15 mouse cellular contexts compared by ENCODE assay signal in genomic region chr2:105128564-105128963, GRCm38 (mm10). TPM values are rescaled to one million over a fixed set of nuclear protein-coding genes. Genes with fewer than 3 reads are reported as not detected.
DNase-seq lines count a peak whose midpoint lies in the region; ATAC-seq and TF ChIP-seq lines count a peak whose summit lies in the region.
"Had no signal": no experiment of that assay in that cellular context is flagged by ENCODE, and none has a peak within 500 bp of the region (broad histone marks: within the 10 kb centered on the region; RNA-seq: fewer than 3 reads in every experiment).

No protein-coding gene starts in this region.

- H3K36me3 ChIP-seq in heart, embryonic 13.5 days: no peaks in the 10 kb centered on the region
- no peaks in the 10 kb centered on the region for H3K36me3 ChIP-seq in lung, postnatal 0 days (ENCODE audit: insufficient read depth, low read length)
- no peaks in the 10 kb centered on the region for H3K36me3 ChIP-seq in intestine, embryonic 16.5 days (ENCODE audit: control insufficient read depth, insufficient read depth, low read length)
- H3K36me3 ChIP-seq in stomach, embryonic 14.5 days (ENCODE audit: control insufficient read depth, insufficient read depth, low read length): no peaks in the 10 kb centered on the region
- H3K36me3 ChIP-seq: hindbrain, embryonic 15.5 days had no signal

- peak overlapping the region; percentile 32; the same call in 1 of the 2 replicates for H3K27ac ChIP-seq in heart, embryonic 13.5 days (replicated peaks)
- no peak overlapping the region for H3K27ac ChIP-seq in lung, postnatal 0 days (ENCODE audit: low read length)
- H3K27ac ChIP-seq in intestine, embryonic 16.5 days (ENCODE audit: low read length): no peak overlapping the region
- peak overlapping the region; percentile 6; the same call in 1 of the 2 replicates for H3K27ac ChIP-seq in stomach, embryonic 14.5 days (ENCODE audit: low read length)
- H3K27ac ChIP-seq: hindbrain, embryonic 15.5 days had no signal

- intact Hi-C loops in heart, postnatal 10 days (cut with DNase I): loop anchor here (5.0 to 10.0 kb wide), 2 partner anchors 111 to 546 kb away; partner anchors contain the start of gene Eif3m

- 6% methylated on average over 12 of the region's 12 CpGs for WGBS in heart, embryonic 13.5 days
- WGBS in lung, postnatal 0 days: 8% methylated on average over 12 of the region's 12 CpGs
- WGBS in intestine, embryonic 16.5 days: 8% methylated on average over 12 of the region's 12 CpGs
- 10% methylated on average over 12 of the region's 12 CpGs for WGBS in stomach, embryonic 14.5 days

- peaks cover 99% of the 10 kb centered on the region for H3K27me3 ChIP-seq in heart, embryonic 13.5 days (replicated peaks)
- peaks cover 95% of the 10 kb centered on the region for H3K27me3 ChIP-seq in lung, postnatal 0 days (replicated peaks; ENCODE audit: insufficient read depth, low read length)
- peaks cover 93% of the 10 kb centered on the region for H3K27me3 ChIP-seq in intestine, embryonic 16.5 days (replicated peaks; ENCODE audit: control insufficient read depth, insufficient read depth, low read length)
- H3K27me3 ChIP-seq in stomach, embryonic 14.5 days (ENCODE audit: control insufficient read depth, insufficient read depth, low read length): peaks cover 69% of the 10 kb centered on the region
- H3K27me3 ChIP-seq: CH12.LX had no signal

- H3K4me3 ChIP-seq in heart, embryonic 13.5 days: peak overlapping the region; percentile 58
- peak overlapping the region; percentile 12; the same call in 1 of the 2 replicates for H3K4me3 ChIP-seq in lung, postnatal 0 days (ENCODE audit: low read depth, low read length)
- peak overlapping the region; percentile 48 for H3K4me3 ChIP-seq in intestine, embryonic 16.5 days (ENCODE audit: low read length)
- H3K4me3 ChIP-seq in stomach, embryonic 14.5 days (ENCODE audit: low read depth, low read length): peak overlapping the region; percentile 41
- H3K4me3 ChIP-seq: hindbrain, embryonic 15.5 days; myocyte had no signal

- peak overlapping the region; percentile 67 for H3K4me2 ChIP-seq in heart, embryonic 13.5 days
- H3K4me2 ChIP-seq in lung, postnatal 0 days (replicated peaks; ENCODE audit: low read depth, low read length): peak overlapping the region; percentile 33
- peak overlapping the region; percentile 19; the same call in 1 of the 2 replicates for H3K4me2 ChIP-seq in intestine, embryonic 16.5 days (ENCODE audit: low read depth, low read length)
- H3K4me2 ChIP-seq in stomach, embryonic 14.5 days (replicated peaks; ENCODE audit: low read depth, low read length): peak overlapping the region; percentile 23
- H3K4me2 ChIP-seq: hindbrain, embryonic 15.5 days had no signal

- H3K9ac ChIP-seq in heart, embryonic 13.5 days: peak overlapping the region; percentile 84
- H3K9ac ChIP-seq in lung, postnatal 0 days (replicated peaks; ENCODE audit: low read depth): no peak overlapping the region
- no peak overlapping the region for H3K9ac ChIP-seq in intestine, embryonic 16.5 days (ENCODE audit: low read depth, low read length)
- H3K9ac ChIP-seq in stomach, embryonic 14.5 days (replicated peaks; ENCODE audit: low read depth, low read length): no peak overlapping the region; the same call in 1 of the 2 replicates
- H3K9ac ChIP-seq: hindbrain, embryonic 15.5 days had no signal

- no peak for DNase-seq in heart, postnatal 10 days
- DNase-seq in lung, postnatal 0 days (ENCODE audit: low spot score): no peak
- DNase-seq in lung, postnatal 25 days (ENCODE audit: low spot score): no peak
- DNase-seq: adrenal gland, postnatal 36 days; cerebellum, adult 11-12 months; layer of hippocampus, postnatal 36 days; lung, postnatal 36 days; right cerebral cortex, adult 18-20 months had no signal

- no peak for TF ChIP-seq CTCF in lung, postnatal 0 days (IDR thresholded peaks at IDR 0.05)

- peaks cover 44% of the 10 kb centered on the region for H3K4me1 ChIP-seq in heart, embryonic 13.5 days
- H3K4me1 ChIP-seq in lung, postnatal 0 days (ENCODE audit: insufficient read depth, low read depth, low read length): peaks cover 4% of the 10 kb centered on the region
- H3K4me1 ChIP-seq in intestine, embryonic 16.5 days (ENCODE audit: control insufficient read depth, insufficient read depth, low read length): peaks cover 19% of the 10 kb centered on the region
- 0 out of 2 replicates have a peak, but pooled peaks cover 10% of the 10 kb centered on the region for H3K4me1 ChIP-seq in stomach, embryonic 14.5 days (ENCODE audit: control insufficient read depth, insufficient read depth, low read length)

- TF ChIP-seq EP300 in lung, postnatal 0 days (IDR thresholded peaks at IDR 0.05): no peak

- no peak for ATAC-seq in heart, embryonic 13.5 days (ENCODE audit: extremely low read depth, insufficient number of reproducible peaks, low FRiP score, low TSS enrichment)
- no peak for ATAC-seq in lung, postnatal 0 days
- ATAC-seq in intestine, embryonic 16.5 days: no peak
- ATAC-seq in stomach, embryonic 14.5 days (ENCODE audit: insufficient number of reproducible peaks, insufficient read depth, low FRiP score, low read depth): no peak
- ATAC-seq in activated CD4-positive, CD25-positive, alpha-beta regulatory T cell, adult 4 months: no peak

- H3K9me3 ChIP-seq in heart, embryonic 13.5 days: no peaks in the 10 kb centered on the region
- no peaks in the 10 kb centered on the region for H3K9me3 ChIP-seq in lung, postnatal 0 days (ENCODE audit: low read length)
- H3K9me3 ChIP-seq in intestine, embryonic 16.5 days (ENCODE audit: control insufficient read depth, low read length): no peaks in the 10 kb centered on the region
- no peaks in the 10 kb centered on the region for H3K9me3 ChIP-seq in stomach, embryonic 14.5 days (ENCODE audit: control insufficient read depth, low read depth, low read length)
- H3K9me3 ChIP-seq: hindbrain, embryonic 15.5 days had no signal

RNA-seq across cellular contexts. Expression of gene Wt1, which starts 2.2 kb away (rescaled TPM):
- 22.2 and 26.1 TPM in 2 replicates for polyA plus RNA-seq in heart, embryonic 13.5 days (2015; fragmentation: Nextera tagmentation; extraction: Ambion mirVana)
- 10 to 100 TPM; 12.6 to 13.3 TPM for total RNA-seq in heart, postnatal 10 days (2021)
- polyA plus RNA-seq in lung, postnatal 0 days (2015; fragmentation: Nextera tagmentation; extraction: Ambion mirVana): 2.1 and 2.7 TPM in 2 replicates
- 8.1 and 10.0 TPM in 2 replicates for polyA plus RNA-seq in intestine, embryonic 16.5 days (2015; fragmentation: Nextera tagmentation; extraction: Ambion mirVana)
- polyA plus RNA-seq in stomach, embryonic 14.5 days (2014; fragmentation: Nextera tagmentation; extraction: Ambion mirVana): 18.6 and 23.9 TPM in 2 replicates
- polyA plus RNA-seq in activated CD4-positive, CD25-positive, alpha-beta regulatory T cell, adult 4 months (2017; shearing (Covaris generic)): not detected
- total RNA-seq: CH12.LX; layer of hippocampus, postnatal 36 days had no signal
- polyA plus RNA-seq: myocyte had no signal

RNA-seq across cellular contexts. Expression of gene Gm11060, which starts 36.7 kb away (rescaled TPM):
- polyA plus RNA-seq in heart, embryonic 13.5 days (2015; fragmentation: Nextera tagmentation; extraction: Ambion mirVana): not detected in 2 replicates
- not detected for total RNA-seq in heart, postnatal 10 days (2021)
- polyA plus RNA-seq in lung, postnatal 0 days (2015; fragmentation: Nextera tagmentation; extraction: Ambion mirVana): not detected in 2 replicates
- polyA plus RNA-seq in intestine, embryonic 16.5 days (2015; fragmentation: Nextera tagmentation; extraction: Ambion mirVana): not detected in 2 replicates
- polyA plus RNA-seq in stomach, embryonic 14.5 days (2014; fragmentation: Nextera tagmentation; extraction: Ambion mirVana): not detected in 2 replicates
- not detected for polyA plus RNA-seq in activated CD4-positive, CD25-positive, alpha-beta regulatory T cell, adult 4 months (2017; shearing (Covaris generic))
- total RNA-seq: adrenal gland, postnatal 36 days; CH12.LX; layer of hippocampus, postnatal 36 days had no signal
- polyA plus RNA-seq: hindbrain, embryonic 15.5 days; myocyte had no signal

Comparison
In these comparisons a context has a peak if more than half of its experiments do, and no peak if none do; other contexts are left out.
1. H3K27ac ChIP-seq: peak in heart, embryonic 13.5 days (single experiment) and stomach, embryonic 14.5 days (single experiment); none in lung, postnatal 0 days (single experiment) and intestine, embryonic 16.5 days (single experiment).
2. Peak in every context shown above with its lines, with median percentiles within 50 percentile points of each other: H3K4me2 ChIP-seq and H3K4me3 ChIP-seq.